Mouse (Mus musculus): ENCODE measurements around the gene Dgkd.

- TF ChIP-seq SMC3 (IDR thresholded peaks at IDR 0.05; ENCODE audit: low read depth, low read length) (no peak), NRF1 (IDR thresholded peaks at IDR 0.05; ENCODE audit: insufficient read depth, low read depth, low read length, poor library complexity, severe bottlenecking) (no peak)
These were observed 10.5 kb downstream of the Dgkd start for GRCm38 (mm10) chr1:87863602-87864001.

Measured in MEL (cell line).